Mouse (Mus musculus) hindbrain, postnatal 0 days (tissue): Measurements from ENCODE around the gene Pds5a. TPM values are rescaled to one million over a fixed set of nuclear protein-coding genes. Genes with fewer than 3 reads are reported as not detected.
A peak's percentile ranks its signal among the peaks of the same experiment; 100 is the strongest.

Experiments used
- ATAC-seq: fragments of 200-750 bp; cut with Nextera tagmentation; 2 replicates; pipeline ENCODE4 v1.8.0; 2017; ENCODE audit warnings: mild to moderate bottlenecking, moderate TSS enrichment, moderate library complexity
- DNase-seq: peaks from one replicate; pipeline ENCODE4 v3.0.0-alpha.2; 2015; ENCODE audit warnings: low spot score
- H3K27ac ChIP-seq: fragments of 300-500 bp; sonication (generic); 2 replicates; pipeline ENCODE4 v1.5.1; 2014; ENCODE audit warnings: mild to moderate bottlenecking
- H3K27me3 ChIP-seq: fragments of 300-500 bp; sonication (generic); 2 replicates; pipeline ENCODE4 v1.6.1; 2014; ENCODE audit warnings: low read length, mixed read lengths; ENCODE audit not compliant: insufficient read depth
- H3K36me3 ChIP-seq: fragments of 300-500 bp; sonication (generic); 2 replicates; pipeline ENCODE4 v1.6.1; 2014; ENCODE audit warnings: low read length, mixed read lengths; ENCODE audit not compliant: insufficient read depth
- H3K4me1 ChIP-seq: fragments of 300-500 bp; sonication (generic); 2 replicates; pipeline ENCODE4 v1.6.1; 2014; ENCODE audit warnings: antibody characterized with exemption, low read length, mixed read lengths; ENCODE audit not compliant: insufficient read depth
- H3K4me2 ChIP-seq: fragments of 300-500 bp; sonication (generic); 2 replicates; pipeline ENCODE4 v1.6.1; 2014; ENCODE audit warnings: low read depth, mild to moderate bottlenecking, low read length, moderate library complexity, mixed read lengths
- H3K4me3 ChIP-seq: fragments of 300-500 bp; sonication (generic); 2 replicates; pipeline ENCODE4 v1.5.1; 2014; ENCODE audit warnings: low read length
- H3K9ac ChIP-seq: fragments of 300-500 bp; sonication (generic); replicated peaks from 2 replicates; pipeline ENCODE4 v1.6.1; 2014; ENCODE audit warnings: mild to moderate bottlenecking, low read length, moderate library complexity, mixed read lengths
- H3K9me3 ChIP-seq: fragments of 300-500 bp; sonication (generic); 2 replicates; pipeline ENCODE4 v1.6.1; 2016; ENCODE audit warnings: low read length, mixed read lengths
- CTCF ChIP-seq: IDR thresholded peaks from 2 replicates; pipeline ENCODE4 v1.5.1; 2016; ENCODE audit warnings: antibody characterized with exemption, control low read depth, low read depth
- WGBS: fragments of 180-500 bp; shearing (Covaris S2); extraction: QIAGEN DNeasy Blood & Tissue Kit; methylation state at CpG from one replicate; pipeline ENCODE4 v1.1.7; 2014; 5-methylcytosine and 5-hydroxymethylcytosine counted together
- polyA plus RNA-seq: library from polyadenylated mRNA; unstranded; fragments of >200 nt; fragmentation: Nextera tagmentation; extraction: Ambion mirVana; gene quantifications from 2 replicates; pipeline ENCODE4 v1.2.1, GENCODE M21; 2015
- total RNA-seq: library from RNA; depleted of rRNA; stranded (reverse); fragments of >200 nt; gene quantifications from 2 replicates; pipeline ENCODE4 v1.2.3, GENCODE M21; 2014

The Pds5a gene
- total and polyA plus RNA-seq, 2 experiments from 2014 or later, result 24.9 to 75.5 TPM

- Histone ChIP-seq H3K36me3 (no peaks in the 10 kb centered on the region), H3K4me2 (no peak overlapping the region), H3K27ac (no peak overlapping the region), H3K27me3 (no peaks in the 10 kb centered on the region), H3K9me3 (no peaks in the 10 kb centered on the region), H3K4me1 (no peaks in the 10 kb centered on the region), H3K4me3 (no peak overlapping the region), H3K9ac (no peak overlapping the region)
- TF ChIP-seq CTCF, result peak; percentile 31
- no peak for DNase-seq
- no peak for ATAC-seq
- 80% methylated on average over 4 of the region's 4 CpGs for WGBS
These were observed 8.1 kb upstream of the Pds5a start for GRCm38 (mm10) chr5:65706171-65706570.

- TF ChIP-seq CTCF, result no peak
- Histone ChIP-seq H3K4me3 (no peak overlapping the region), H3K27ac (no peak overlapping the region), H3K27me3 (no peaks in the 10 kb centered on the region), H3K9ac (no peak overlapping the region), H3K4me2 (no peak overlapping the region), H3K4me1 (no peaks in the 10 kb centered on the region), H3K36me3 (no peaks in the 10 kb centered on the region), H3K9me3 (no peaks in the 10 kb centered on the region)
- WGBS, result 72% methylated on average over 12 of the region's 12 CpGs
- ATAC-seq, result no peak
- no peak for DNase-seq
These were observed 6.9 kb upstream of the Pds5a start for GRCm38 (mm10) chr5:65704765-65705678.

- H3K4me2 ChIP-seq, result no peak overlapping the region
- no peaks in the 10 kb centered on the region for H3K4me1 ChIP-seq
- H3K27ac ChIP-seq, result no peak overlapping the region
- DNase-seq, result no peak
- no peaks in the 10 kb centered on the region for H3K27me3 ChIP-seq
- no peak overlapping the region for H3K9ac ChIP-seq
- no peaks in the 10 kb centered on the region for H3K9me3 ChIP-seq
- no peaks in the 10 kb centered on the region for H3K36me3 ChIP-seq
- no peak overlapping the region for H3K4me3 ChIP-seq
- ATAC-seq, result no peak
- WGBS, result 63% methylated on average over 9 of the region's 9 CpGs
- TF ChIP-seq CTCF, result no peak
These were observed 5.2 kb upstream of the Pds5a start for GRCm38 (mm10) chr5:65703261-65703660.

GRCm38 (mm10) chr5:65700102-65700501 lies 2.0 kb upstream of the Pds5a start:
- no peak overlapping the region for H3K9ac ChIP-seq
- H3K4me1 ChIP-seq, result no peaks in the 10 kb centered on the region
- H3K27ac ChIP-seq, result no peak overlapping the region
- H3K36me3 ChIP-seq, result no peaks in the 10 kb centered on the region
- ATAC-seq, result no peak
- H3K4me3 ChIP-seq, result no peak overlapping the region
- no peaks in the 10 kb centered on the region for H3K27me3 ChIP-seq
- DNase-seq, result no peak
- no peak overlapping the region for H3K4me2 ChIP-seq
- WGBS, result 84% methylated on average over 5 of the region's 5 CpGs
- no peak for TF ChIP-seq CTCF
- H3K9me3 ChIP-seq, result no peaks in the 10 kb centered on the region

GRCm38 (mm10) chr5:65699146-65699545 lies 1.1 kb upstream of the Pds5a start:
- peak overlapping the region; percentile 66; the same call in 1 of the 2 replicates for H3K4me2 ChIP-seq
- DNase-seq, result no peak
- ATAC-seq, result no peak
- H3K9ac ChIP-seq, result no peak overlapping the region
- H3K27me3 ChIP-seq, result no peaks in the 10 kb centered on the region
- peak overlapping the region; percentile 86; the same call in 1 of the 2 replicates for H3K27ac ChIP-seq
- no peaks in the 10 kb centered on the region for H3K4me1 ChIP-seq
- 64% methylated on average over 10 of the region's 10 CpGs for WGBS
- H3K4me3 ChIP-seq, result no peak overlapping the region
- no peaks in the 10 kb centered on the region for H3K9me3 ChIP-seq
- H3K36me3 ChIP-seq, result no peaks in the 10 kb centered on the region
- no peak for TF ChIP-seq CTCF

GRCm38 (mm10) chr5:65698759-65699136 lies 675 bp upstream of the Pds5a start:
- no peak for DNase-seq

GRCm38 (mm10) chr5:65697486-65697835 lies 612 bp downstream of the Pds5a start:
- no peak for DNase-seq
- H3K27ac ChIP-seq, result peak overlapping the region; percentile 86
- no peaks in the 10 kb centered on the region for H3K4me1 ChIP-seq
- ATAC-seq, result peak; percentile 64; the same call in 1 of the 2 replicates
- peak overlapping the region; percentile 65 for H3K4me2 ChIP-seq
- peak overlapping the region; percentile 96 for H3K9ac ChIP-seq
- TF ChIP-seq CTCF, result no peak
- no peaks in the 10 kb centered on the region for H3K36me3 ChIP-seq
- H3K9me3 ChIP-seq, result no peaks in the 10 kb centered on the region
- H3K27me3 ChIP-seq, result no peaks in the 10 kb centered on the region
- 3% methylated on average over 39 of the region's 49 CpGs for WGBS
- peak overlapping the region; percentile 96 for H3K4me3 ChIP-seq

More at GRCm38 (mm10) chr5:65698759-65699136, 675 bp upstream of the Pds5a start:
- TF ChIP-seq CTCF, result no peak
- no peak for ATAC-seq
- H3K27ac ChIP-seq, result peak overlapping the region; percentile 86
- WGBS, result 20% methylated on average over 6 of the region's 6 CpGs
- H3K9me3 ChIP-seq, result no peaks in the 10 kb centered on the region
- peak overlapping the region; percentile 66 for H3K4me2 ChIP-seq
- H3K27me3 ChIP-seq, result no peaks in the 10 kb centered on the region
- H3K9ac ChIP-seq, result peak overlapping the region; percentile 96
- H3K4me3 ChIP-seq, result peak overlapping the region; percentile 96
- H3K36me3 ChIP-seq, result no peaks in the 10 kb centered on the region
- H3K4me1 ChIP-seq, result no peaks in the 10 kb centered on the region
